Mouse (Mus musculus) heart, postnatal 0 days (tissue): ENCODE data around the gene 1810046K07Rik. TPM values are rescaled to one million over a fixed set of nuclear protein-coding genes. Genes with fewer than 3 reads are reported as not detected.

Experiments
- ATAC-seq: fragments of 200-750 bp; cut with Nextera tagmentation; 2 replicates; pipeline ENCODE4 v1.8.0; 2017; ENCODE audit warnings: low read depth, moderate number of reproducible peaks, moderate library complexity; ENCODE audit not compliant: insufficient read depth
- DNase-seq: peaks from one replicate; pipeline ENCODE4 v3.0.0-alpha.2; 2016; ENCODE audit warnings: low spot score
- H3K27ac ChIP-seq: fragments of 300-500 bp; sonication (generic); 2 replicates; pipeline ENCODE4 v1.5.1; 2014; ENCODE audit warnings: low read depth, mild to moderate bottlenecking
- H3K27me3 ChIP-seq: fragments of 300-500 bp; sonication (generic); 2 replicates; pipeline ENCODE4 v1.6.1; 2014; ENCODE audit warnings: low read length, mixed read lengths; ENCODE audit not compliant: control insufficient read depth, insufficient read depth
- H3K36me3 ChIP-seq: fragments of 300-500 bp; sonication (generic); replicated peaks from 2 replicates; pipeline ENCODE4 v1.6.1; 2014; ENCODE audit warnings: low read length, mixed read lengths; ENCODE audit not compliant: control insufficient read depth, insufficient read depth
- H3K4me1 ChIP-seq: fragments of 300-500 bp; sonication (generic); 2 replicates; pipeline ENCODE4 v1.6.1; 2014; ENCODE audit warnings: antibody characterized with exemption; ENCODE audit not compliant: control insufficient read depth, insufficient read depth
- H3K4me2 ChIP-seq: fragments of 300-500 bp; sonication (generic); 2 replicates; pipeline ENCODE4 v1.6.1; 2014; ENCODE audit warnings: low read depth, mild to moderate bottlenecking, low read length, moderate library complexity
- H3K4me3 ChIP-seq: fragments of 300-500 bp; sonication (generic); 2 replicates; pipeline ENCODE4 v1.5.1; 2014; ENCODE audit warnings: low read depth, low read length
- H3K9ac ChIP-seq: fragments of 300-500 bp; sonication (generic); replicated peaks from 2 replicates; pipeline ENCODE4 v1.6.1; 2014; ENCODE audit warnings: low read depth, low read length, mixed read lengths
- H3K9me3 ChIP-seq: fragments of 300-500 bp; sonication (generic); replicated peaks from 2 replicates; pipeline ENCODE4 v1.6.1; 2016; ENCODE audit warnings: low read length; ENCODE audit not compliant: control insufficient read depth
- CTCF ChIP-seq: IDR thresholded peaks from 2 replicates; pipeline ENCODE4 v1.5.1; 2016; ENCODE audit warnings: antibody characterized with exemption, control low read depth, low read depth
- EP300 ChIP-seq: IDR thresholded peaks from 2 replicates; pipeline ENCODE4 v1.6.1; 2016; ENCODE audit warnings: antibody characterized with exemption, low read depth
- WGBS: fragments of 180-500 bp; shearing (Covaris S2); extraction: QIAGEN DNeasy Blood & Tissue Kit; methylation state at CpG from one replicate; pipeline ENCODE4 v1.1.7; 2014; 5-methylcytosine and 5-hydroxymethylcytosine counted together
- polyA plus RNA-seq: library from polyadenylated mRNA; unstranded; fragments of >200 nt; fragmentation: Nextera tagmentation; extraction: Ambion mirVana; gene quantifications from 2 replicates; pipeline ENCODE4 v1.2.1, GENCODE M21; 2015
- total RNA-seq: library from RNA; depleted of rRNA; stranded (reverse); fragments of >200 nt; gene quantifications from 2 replicates; pipeline ENCODE4 v1.2.3, GENCODE M21; 2014; ENCODE audit warnings: low replicate concordance

1810046K07Rik gene
- total and polyA plus RNA-seq, 2 experiments from 2014 or later, result not detected

- WGBS, result 42% methylated on average over 5 of the region's 5 CpGs
- no peak for DNase-seq
These were observed 24.7 kb downstream of the 1810046K07Rik start for GRCm38 (mm10) chr9:51303980-51304379.

GRCm38 (mm10) chr9:51293541-51293940 is 35.2 kb downstream of the 1810046K07Rik start:
- H3K4me2 ChIP-seq, result no peak overlapping the region
- 0 out of 2 replicates have a peak, but pooled peaks cover 7% of the 10 kb centered on the region for H3K9me3 ChIP-seq
- no peak overlapping the region for H3K9ac ChIP-seq
- no peaks in the 10 kb centered on the region for H3K4me1 ChIP-seq
- DNase-seq, result no peak
- no peaks in the 10 kb centered on the region for H3K36me3 ChIP-seq
- no peaks in the 10 kb centered on the region for H3K27me3 ChIP-seq
- WGBS, result 66% methylated on average over 8 of the region's 8 CpGs
- no peak for ATAC-seq
- no peak overlapping the region for H3K4me3 ChIP-seq
- no peak for TF ChIP-seq CTCF
- TF ChIP-seq EP300, result no peak
- no peak overlapping the region for H3K27ac ChIP-seq

More at GRCm38 (mm10) chr9:51303980-51304379, 24.7 kb downstream of the 1810046K07Rik start:
- H3K9ac ChIP-seq, result no peak overlapping the region
- H3K4me3 ChIP-seq, result no peak overlapping the region
- no peak for ATAC-seq
- H3K9me3 ChIP-seq, result no peaks in the 10 kb centered on the region
- H3K4me2 ChIP-seq, result no peak overlapping the region
- no peak overlapping the region for H3K27ac ChIP-seq
- H3K4me1 ChIP-seq, result no peaks in the 10 kb centered on the region
- no peaks in the 10 kb centered on the region for H3K36me3 ChIP-seq
- TF ChIP-seq EP300 (no peak), CTCF (no peak)
- no peaks in the 10 kb centered on the region for H3K27me3 ChIP-seq

- H3K27ac ChIP-seq, result no peak overlapping the region
- H3K27me3 ChIP-seq, result no peaks in the 10 kb centered on the region
- ATAC-seq, result no peak
- no peaks in the 10 kb centered on the region for H3K36me3 ChIP-seq
- DNase-seq, result peak; percentile 62
- no peaks in the 10 kb centered on the region for H3K9me3 ChIP-seq
- WGBS, result 28% methylated on average over 4 of the region's 4 CpGs
- TF ChIP-seq CTCF (peak; percentile 88), EP300 (no peak)
- no peak overlapping the region for H3K4me3 ChIP-seq
- no peak overlapping the region for H3K9ac ChIP-seq
- H3K4me1 ChIP-seq, result no peaks in the 10 kb centered on the region
- H3K4me2 ChIP-seq, result no peak overlapping the region
These were observed 36.0 kb downstream of the 1810046K07Rik start for GRCm38 (mm10) chr9:51292674-51293073.

GRCm38 (mm10) chr9:51290980-51291379 is 37.7 kb downstream of the 1810046K07Rik start:
- no peak overlapping the region for H3K4me3 ChIP-seq
- DNase-seq, result no peak
- H3K4me1 ChIP-seq, result no peaks in the 10 kb centered on the region
- WGBS, result 64% methylated on average over 4 of the region's 4 CpGs
- H3K27ac ChIP-seq, result no peak overlapping the region
- H3K4me2 ChIP-seq, result no peak overlapping the region
- H3K9me3 ChIP-seq, result no peaks in the 10 kb centered on the region
- no peak for ATAC-seq
- no peak overlapping the region for H3K9ac ChIP-seq
- H3K27me3 ChIP-seq, result no peaks in the 10 kb centered on the region
- H3K36me3 ChIP-seq, result no peaks in the 10 kb centered on the region
- TF ChIP-seq CTCF (no peak), EP300 (no peak)

- no peaks in the 10 kb centered on the region for H3K9me3 ChIP-seq
- no peak for ATAC-seq
- H3K27me3 ChIP-seq, result no peaks in the 10 kb centered on the region
- H3K4me1 ChIP-seq, result no peaks in the 10 kb centered on the region
- H3K27ac ChIP-seq, result no peak overlapping the region
- no peak overlapping the region for H3K4me3 ChIP-seq
- 31% methylated on average over 2 of the region's 2 CpGs for WGBS
- DNase-seq, result no peak
- TF ChIP-seq CTCF (no peak), EP300 (no peak)
- no peak overlapping the region for H3K4me2 ChIP-seq
- no peak overlapping the region for H3K9ac ChIP-seq
- H3K36me3 ChIP-seq, result no peaks in the 10 kb centered on the region
These were observed 42.6 kb downstream of the 1810046K07Rik start for GRCm38 (mm10) chr9:51286079-51286478.
